Mouse (Mus musculus) left cerebral cortex, postnatal 4 days (tissue): ENCODE measurements around the gene Sobp. TPM values are rescaled to one million over a fixed set of nuclear protein-coding genes. Genes with fewer than 3 reads are reported as not detected.

ENCODE experiments used
- DNase-seq: peaks from one replicate; pipeline ENCODE4 v3.0.0-alpha.2; 2022
- intact Hi-C: fragments of 180-260 bp; cut with DNase I; formaldehyde crosslinking; loops from one replicate; pipeline ENCODE4 v1.15.1; 2025
- total RNA-seq, 2 experiments: library from RNA; stranded (reverse); gene quantifications; 2 replicates each; pipeline ENCODE4 v1.2.3; 2021

Gene Sobp
- total RNA-seq, 2 experiments from 2014 or later = 130 to 133 TPM

DNA sequence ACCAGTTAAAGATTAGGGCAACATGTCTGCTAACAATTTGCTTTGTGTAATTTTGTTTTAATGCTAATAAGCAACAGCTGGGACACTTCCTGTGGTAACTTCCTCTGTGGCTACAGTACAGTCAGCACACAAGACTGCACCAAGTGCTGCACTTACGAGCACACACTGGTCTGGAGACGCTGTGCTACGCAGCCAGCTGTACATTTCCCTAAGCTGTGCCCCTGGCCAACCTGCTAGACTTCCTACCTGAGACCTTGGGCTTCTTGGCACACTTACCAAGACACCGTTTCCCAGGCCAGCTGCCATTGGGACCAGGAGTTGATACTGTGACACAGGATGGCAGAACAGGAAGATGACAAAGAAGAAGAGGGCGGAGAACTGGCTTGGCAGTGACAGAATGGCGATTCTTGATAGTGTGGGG lies 212.1 kb downstream of the Sobp start:
- intact Hi-C loops = loop anchor here (10.0 kb wide), 1 partner anchor 213 kb away; the partner anchor contains the start of genes 9030612E09Rik and Sobp
- no peak for DNase-seq

DNA sequence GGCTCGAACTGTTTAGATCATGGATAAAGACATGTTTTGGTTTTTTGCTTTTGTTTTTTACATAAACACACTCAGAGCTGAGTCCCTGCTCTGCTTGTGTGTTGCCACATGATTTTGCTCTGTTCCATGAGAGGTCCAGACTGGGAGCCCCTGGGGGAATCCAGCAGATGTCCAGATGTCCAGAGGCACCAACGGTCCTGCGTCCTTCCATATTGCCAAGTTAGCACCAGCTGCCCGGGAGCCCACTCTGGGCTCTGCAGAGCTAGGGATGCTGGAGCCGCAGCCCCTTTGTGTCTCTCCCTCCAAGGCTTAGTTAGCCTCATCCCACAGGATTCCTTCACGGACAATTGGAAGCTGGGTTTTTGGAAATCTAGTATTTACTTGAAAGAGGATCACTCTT lies 212.6 kb downstream of the Sobp start:
- no peak for DNase-seq
- intact Hi-C loops = loop anchor here (10.0 kb wide), 1 partner anchor 213 kb away; the partner anchor contains the start of genes 9030612E09Rik and Sobp

DNA sequence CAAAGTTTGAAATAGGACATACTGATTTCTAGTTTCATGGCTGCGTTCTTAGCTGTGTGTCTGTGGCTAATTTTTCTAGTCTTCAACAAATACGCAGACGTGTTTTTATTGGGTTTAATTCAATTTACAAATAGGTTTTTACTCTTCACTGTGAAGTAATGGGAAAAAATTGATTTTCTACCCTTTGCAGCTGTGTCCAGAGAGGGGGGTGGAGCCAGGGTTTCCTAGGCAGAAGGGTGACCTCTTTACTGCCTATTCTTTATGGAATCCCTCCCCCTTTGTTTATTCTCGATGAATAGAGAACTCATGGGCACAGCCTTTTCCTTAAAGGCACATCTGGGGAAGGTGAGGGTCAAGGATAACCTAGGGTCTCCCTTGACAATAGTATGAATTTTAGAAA lies 215.6 kb downstream of the Sobp start:
- intact Hi-C loops = no loop called here
- no peak for DNase-seq

DNA sequence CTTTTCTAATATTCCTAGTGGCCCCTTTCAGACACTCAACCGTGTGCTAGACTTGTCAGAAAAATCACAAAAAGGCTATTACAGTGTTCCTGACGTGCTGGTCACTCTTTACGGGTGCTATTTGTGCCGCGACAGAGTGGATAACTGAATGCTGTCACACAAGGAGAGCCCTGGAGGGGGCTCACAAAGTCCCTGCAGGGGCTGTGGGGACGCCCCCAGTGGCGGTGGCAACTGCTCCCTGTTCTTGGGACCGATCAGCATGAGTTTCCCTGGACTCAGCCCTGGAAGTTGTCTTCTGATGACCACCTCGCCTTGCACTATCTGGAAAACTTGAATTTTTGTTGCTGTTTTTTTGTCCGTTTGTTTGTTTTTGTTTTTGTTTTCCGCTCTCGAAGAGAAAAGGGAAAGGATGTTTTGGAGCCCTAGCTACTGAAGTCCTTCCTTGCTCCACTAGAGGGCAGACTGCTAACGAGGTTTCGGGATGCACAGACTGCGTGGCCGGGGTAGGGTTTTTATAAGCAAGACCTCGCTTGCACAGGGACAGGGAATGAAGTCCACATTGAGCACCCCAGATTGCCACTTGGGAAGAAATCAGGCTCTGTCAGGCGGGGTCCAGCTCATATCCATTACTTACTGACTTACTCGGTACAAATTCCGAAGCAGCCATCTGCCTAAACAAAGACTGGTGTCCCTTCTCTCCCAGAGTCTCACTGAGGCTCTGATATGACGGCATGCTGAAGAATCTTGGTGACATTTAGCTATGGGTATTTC lies 216.3 kb downstream of the Sobp start:
- DNase-seq = peak; percentile 72
- intact Hi-C loops = no loop called here

DNA sequence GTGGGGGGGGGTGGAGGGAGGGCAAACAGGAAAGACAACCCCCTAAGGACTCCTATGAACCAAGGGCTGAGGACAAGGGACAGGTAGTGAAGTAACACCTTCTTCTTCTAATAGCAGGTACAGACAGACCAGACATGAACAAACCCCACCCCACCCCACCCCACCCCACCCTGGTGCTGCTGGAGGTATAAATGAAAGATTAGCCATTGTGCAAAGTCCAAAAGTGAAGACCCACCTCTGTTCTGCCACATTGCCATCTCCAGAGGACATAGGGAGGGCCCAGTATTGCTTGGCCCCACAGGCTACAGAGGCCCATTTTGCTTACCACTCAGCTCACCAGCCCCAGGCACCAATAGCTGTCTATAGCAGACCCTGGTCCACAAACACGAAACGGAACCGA lies 219.1 kb downstream of the Sobp start:
- intact Hi-C loops = no loop called here
- DNase-seq = no peak

DNA sequence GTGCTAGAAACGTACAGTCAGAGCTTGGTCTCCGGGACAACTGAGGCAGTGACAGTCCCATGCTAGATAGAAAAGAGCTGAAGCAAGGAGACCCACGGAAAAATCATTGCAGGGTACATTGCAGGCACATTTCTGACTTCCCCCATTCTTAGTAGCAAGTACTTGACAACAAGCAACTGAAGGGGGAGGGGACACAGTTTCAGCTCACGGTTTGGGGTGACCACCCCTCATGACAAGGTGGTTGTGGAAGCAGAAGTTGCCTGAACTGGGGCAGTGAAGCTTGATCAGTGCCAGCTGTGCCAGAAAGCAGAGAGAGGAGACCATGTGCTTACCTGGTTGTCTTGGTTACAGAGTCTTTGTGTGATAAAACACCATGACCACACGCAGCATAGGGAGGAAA lies 220.7 kb downstream of the Sobp start:
- DNase-seq = no peak
- intact Hi-C loops = no loop called here

Other genes starting within 250 kb of the Sobp start
- gene 9030612E09Rik, start 174 bp upstream of the Sobp start, total RNA-seq = 1 to 10 TPM; 1.7 to 3.0 TPM
- gene Pdss2, start 47.0 kb upstream of the Sobp start, total RNA-seq = 10 to 100 TPM; 19.5 to 21.5 TPM